Mouse (Mus musculus) heart, embryonic 11.5 days (tissue): ENCODE data around the gene Homer2. TPM values are rescaled to one million over a fixed set of nuclear protein-coding genes. Genes with fewer than 3 reads are reported as not detected.

ENCODE experiments used
- ATAC-seq: fragments of 200-750 bp; cut with Nextera tagmentation; replicated peaks from 2 replicates; pipeline ENCODE4 v1.8.0; 2017; ENCODE audit warnings: moderate library complexity; ENCODE audit not compliant: insufficient number of reproducible peaks, low FRiP score, low TSS enrichment
- H3K27ac ChIP-seq: fragments of 300-500 bp; sonication (generic); 2 replicates; pipeline ENCODE4 v1.5.1; 2014; ENCODE audit warnings: mild to moderate bottlenecking, low read depth, low read length
- H3K27me3 ChIP-seq: fragments of 300-500 bp; sonication (generic); 2 replicates; pipeline ENCODE4 v1.6.1; 2014; ENCODE audit warnings: mild to moderate bottlenecking, low read length, mixed read lengths; ENCODE audit not compliant: control insufficient read depth, insufficient read depth
- H3K36me3 ChIP-seq: fragments of 300-500 bp; sonication (generic); 2 replicates; pipeline ENCODE4 v1.6.1; 2014; ENCODE audit warnings: mild to moderate bottlenecking, low read length, moderate library complexity, mixed read lengths; ENCODE audit not compliant: control insufficient read depth, insufficient read depth
- H3K4me1 ChIP-seq: fragments of 300-500 bp; sonication (generic); 2 replicates; pipeline ENCODE4 v1.6.1; 2014; ENCODE audit warnings: low read length; ENCODE audit not compliant: control insufficient read depth, insufficient read depth
- H3K4me2 ChIP-seq: fragments of 300-500 bp; sonication (generic); 2 replicates; pipeline ENCODE4 v1.6.1; 2014; ENCODE audit warnings: mild to moderate bottlenecking, moderate library complexity
- H3K4me3 ChIP-seq: fragments of 300-500 bp; sonication (generic); 2 replicates; pipeline ENCODE4 v1.5.1; 2014; ENCODE audit warnings: low read depth, low read length
- H3K9ac ChIP-seq: fragments of 300-500 bp; sonication (generic); 2 replicates; pipeline ENCODE4 v1.6.1; 2014; ENCODE audit warnings: mild to moderate bottlenecking, low read depth, low read length, moderate library complexity
- H3K9me3 ChIP-seq: fragments of 300-500 bp; sonication (generic); replicated peaks from 2 replicates; pipeline ENCODE4 v1.6.1; 2016; ENCODE audit warnings: low read length; ENCODE audit not compliant: control insufficient read depth
- WGBS: fragments of 180-500 bp; shearing (Covaris S2); extraction: QIAGEN DNeasy Blood & Tissue Kit; methylation state at CpG from one replicate; pipeline ENCODE4 v1.1.7; 2014; ENCODE audit not compliant: insufficient replicate concordance; 5-methylcytosine and 5-hydroxymethylcytosine counted together
- polyA plus RNA-seq: library from polyadenylated mRNA; unstranded; fragments of >200 nt; fragmentation: Nextera tagmentation; extraction: Ambion mirVana; gene quantifications from 2 replicates; pipeline ENCODE4 v1.2.1, GENCODE M21; 2014

Gene Homer2
- 121 and 129 TPM in 2 replicates for polyA plus RNA-seq

GRCm38 (mm10) chr7:81707471-81708140 is at the start of gene Homer2:
Homer2 (minus strand) TSS chr7:81707527.
- no peak for ATAC-seq
- no peaks in the 10 kb centered on the region for H3K36me3 ChIP-seq
- H3K4me2 ChIP-seq, result peak within 1 kb of the TSS; percentile 89
- H3K27me3 ChIP-seq, result peaks cover 12% of the 10 kb centered on the region; the same call in 1 of the 2 replicates
- 72% methylated on average over 14 of the region's 14 CpGs for WGBS
- 0 out of 2 replicates have a peak, but pooled peaks cover 3% of the 10 kb centered on the region for H3K9me3 ChIP-seq
- peak within 1 kb of the TSS; percentile 89 for H3K27ac ChIP-seq
- H3K4me3 ChIP-seq, result peak within 1 kb of the TSS; percentile 86
- peak within 1 kb of the TSS; percentile 93 for H3K9ac ChIP-seq
- H3K4me1 ChIP-seq, result peaks cover 18% of the 10 kb centered on the region

- no peak overlapping the region for H3K4me3 ChIP-seq
- no peak for ATAC-seq
Observed at GRCm38 (mm10) chr7:81747956-81748355, 40.6 kb upstream of the Homer2 start.

GRCm38 (mm10) chr7:81744145-81744544 is 36.8 kb upstream of the Homer2 start:
- ATAC-seq, result no peak
- Histone ChIP-seq H3K4me1 (no peaks in the 10 kb centered on the region), H3K4me3 (no peak overlapping the region), H3K9me3 (no peaks in the 10 kb centered on the region), H3K4me2 (no peak overlapping the region), H3K36me3 (no peaks in the 10 kb centered on the region), H3K27me3 (no peaks in the 10 kb centered on the region), H3K27ac (no peak overlapping the region), H3K9ac (no peak overlapping the region)
- 62% methylated on average over 4 of the region's 4 CpGs for WGBS

More at GRCm38 (mm10) chr7:81747956-81748355, 40.6 kb upstream of the Homer2 start:
- Histone ChIP-seq H3K27me3 (no peaks in the 10 kb centered on the region), H3K4me1 (no peaks in the 10 kb centered on the region), H3K9me3 (no peaks in the 10 kb centered on the region), H3K36me3 (no peaks in the 10 kb centered on the region), H3K9ac (no peak overlapping the region), H3K27ac (no peak overlapping the region), H3K4me2 (no peak overlapping the region)
- 73% methylated on average over 3 of the region's 3 CpGs for WGBS

GRCm38 (mm10) chr7:81740010-81740409 is 32.7 kb upstream of the Homer2 start:
- Histone ChIP-seq H3K4me3 (no peak overlapping the region), H3K4me2 (no peak overlapping the region), H3K9me3 (no peaks in the 10 kb centered on the region), H3K36me3 (no peaks in the 10 kb centered on the region), H3K4me1 (no peaks in the 10 kb centered on the region), H3K9ac (no peak overlapping the region), H3K27me3 (no peaks in the 10 kb centered on the region), H3K27ac (no peak overlapping the region)
- WGBS, result 79% methylated on average over 7 of the region's 7 CpGs
- no peak for ATAC-seq

- no peaks in the 10 kb centered on the region for H3K4me1 ChIP-seq
- H3K27me3 ChIP-seq, result no peaks in the 10 kb centered on the region
- H3K9ac ChIP-seq, result no peak overlapping the region
- no peak overlapping the region for H3K4me2 ChIP-seq
- WGBS, result 74% methylated on average over 8 of the region's 8 CpGs
- H3K27ac ChIP-seq, result no peak overlapping the region
- no peaks in the 10 kb centered on the region for H3K36me3 ChIP-seq
- no peak overlapping the region for H3K4me3 ChIP-seq
- H3K9me3 ChIP-seq, result no peaks in the 10 kb centered on the region
- ATAC-seq, result no peak
Observed at GRCm38 (mm10) chr7:81738720-81739385, 31.5 kb upstream of the Homer2 start.

- Histone ChIP-seq H3K9ac (no peak overlapping the region), H3K27ac (no peak overlapping the region), H3K9me3 (no peaks in the 10 kb centered on the region), H3K27me3 (no peaks in the 10 kb centered on the region), H3K4me3 (no peak overlapping the region), H3K36me3 (no peaks in the 10 kb centered on the region), H3K4me2 (no peak overlapping the region), H3K4me1 (no peaks in the 10 kb centered on the region)
- no peak for ATAC-seq
- WGBS, result 57% methylated on average over 9 of the region's 9 CpGs
Observed at GRCm38 (mm10) chr7:81735300-81736048, 28.1 kb upstream of the Homer2 start.

- H3K9ac ChIP-seq, result no peak overlapping the region
- H3K27me3 ChIP-seq, result no peaks in the 10 kb centered on the region
- H3K9me3 ChIP-seq, result no peaks in the 10 kb centered on the region
- no peak overlapping the region for H3K27ac ChIP-seq
- H3K4me3 ChIP-seq, result no peak overlapping the region
- no peaks in the 10 kb centered on the region for H3K4me1 ChIP-seq
- no peaks in the 10 kb centered on the region for H3K36me3 ChIP-seq
- ATAC-seq, result no peak
- WGBS, result 82% methylated on average over 12 of the region's 12 CpGs
- H3K4me2 ChIP-seq, result no peak overlapping the region
Observed at GRCm38 (mm10) chr7:81732183-81733089, 25.1 kb upstream of the Homer2 start.

GRCm38 (mm10) chr7:81731181-81731651 is 23.9 kb upstream of the Homer2 start:
- no peak for ATAC-seq
- Histone ChIP-seq H3K4me1 (peaks cover 6% of the 10 kb centered on the region; the same call in 1 of the 2 replicates), H3K27me3 (no peaks in the 10 kb centered on the region), H3K9ac (no peak overlapping the region), H3K9me3 (no peaks in the 10 kb centered on the region), H3K4me3 (no peak overlapping the region), H3K36me3 (no peaks in the 10 kb centered on the region), H3K27ac (no peak overlapping the region), H3K4me2 (no peak overlapping the region)
- 85% methylated on average over 6 of the region's 6 CpGs for WGBS
